In the genomic region with DNA sequence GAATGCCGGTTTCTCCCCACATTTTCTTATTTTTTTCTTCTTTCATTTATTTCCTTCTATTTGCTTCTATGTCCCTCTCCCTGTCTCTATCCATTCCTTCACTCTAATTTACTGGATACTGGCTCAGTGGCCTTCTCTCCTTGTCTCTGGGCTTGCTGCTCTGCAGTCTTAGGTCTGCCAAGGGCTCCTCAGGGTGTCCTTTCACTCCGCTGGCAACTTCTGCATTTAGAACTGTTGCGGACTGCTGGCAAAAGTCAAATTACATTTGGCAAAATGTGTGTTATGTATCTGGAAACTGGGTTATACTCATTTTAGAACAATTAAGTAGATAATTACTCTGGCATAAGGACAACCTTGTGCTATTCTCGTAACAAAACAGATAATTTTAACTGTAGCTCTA, we compare ENCODE assay signal across 13 mouse cellular contexts.
DNase-seq lines count a peak whose midpoint lies in the region.
"Had no signal": no experiment of that assay in that cellular context is flagged by ENCODE, and none has a peak within 500 bp of the region (broad histone marks: within the 10 kb centered on the region; RNA-seq: fewer than 3 reads in every experiment).

No protein-coding gene starts in this region.

- DNase-seq in gastrocnemius, adult 18-20 months (ENCODE audit: low spot score), result peak; percentile 21
- no peak for DNase-seq in gastrocnemius, adult 8-10 months (ENCODE audit: low spot score in 2 of 2)
- peak; percentile 4 for DNase-seq in left cerebral cortex, adult 11 months (ENCODE audit: low spot score)
- DNase-seq in left cerebral cortex, postnatal 36 days (ENCODE audit: low spot score in 2 of 2), result no peak
- DNase-seq in cerebellum, adult 11 months, result peak; percentile 7
- DNase-seq in cerebellum, postnatal 25 days, result peak; percentile 28 to 56
- DNase-seq in frontal cortex, postnatal 25 days (ENCODE audit: low spot score in 2 of 2), result no peak
- no peak for DNase-seq in spleen, adult 18-20 months
- DNase-seq: gastrocnemius, postnatal 25 days; lung, adult 18-20 months; lung, postnatal 4 days; right cerebral cortex, postnatal 14 days; thymus, adult 18-20 months had no signal

- intact Hi-C loops in left cerebral cortex, postnatal 36 days (cut with DNase I), result no loop called here

Comparison
In these comparisons a context has a peak if more than half of its experiments do, and no peak if none do; other contexts are left out.
1. DNase-seq: peak in gastrocnemius, adult 18-20 months (single experiment), left cerebral cortex, adult 11 months (single experiment), cerebellum, adult 11 months (single experiment) and cerebellum, postnatal 25 days (2 of 2); none in gastrocnemius, adult 8-10 months (0 of 2), left cerebral cortex, postnatal 36 days (0 of 2), frontal cortex, postnatal 25 days (0 of 2) and spleen, adult 18-20 months (0 of 2).